Mouse (Mus musculus) lung, postnatal 0 days (tissue): ENCODE measurements around the gene Capn8.

Experiments used
- CTCF ChIP-seq: IDR thresholded peaks from 2 replicates; pipeline ENCODE4 v1.5.1; 2016; ENCODE audit warnings: antibody characterized with exemption, mild to moderate bottlenecking
- EP300 ChIP-seq: IDR thresholded peaks from 2 replicates; pipeline ENCODE4 v1.6.1; 2016; ENCODE audit warnings: antibody characterized with exemption, mild to moderate bottlenecking, control low read depth

DNA sequence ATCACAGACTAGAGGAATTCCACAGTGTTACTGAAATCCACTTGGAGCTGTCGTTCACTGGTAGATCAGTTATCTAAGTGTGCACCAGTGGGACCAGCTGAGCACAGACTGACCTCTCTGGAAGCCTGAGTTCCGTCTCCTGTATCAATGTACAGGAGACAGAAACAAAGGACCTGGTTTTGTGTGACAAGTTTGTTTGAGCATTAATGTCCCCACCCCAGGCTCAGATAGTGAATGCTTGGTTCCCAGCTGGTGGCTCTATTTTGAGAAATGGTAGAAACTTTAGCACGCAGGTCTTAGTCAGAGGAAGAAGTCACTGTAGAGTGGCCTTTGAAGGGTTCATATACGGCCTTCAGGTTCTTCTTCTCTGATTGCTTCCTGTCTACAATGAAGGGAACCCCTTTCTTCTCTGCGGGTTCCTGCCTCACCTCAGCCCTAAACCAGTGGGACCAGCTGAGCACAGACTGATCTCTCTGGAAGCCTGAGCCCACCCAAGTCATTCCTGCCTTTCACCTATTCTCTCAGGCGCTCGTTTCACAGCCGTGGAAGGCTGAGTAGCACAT is 43.8 kb upstream of the Capn8 start:
- TF ChIP-seq EP300 (no peak), CTCF (no peak)
